Mouse (Mus musculus) spleen, embryonic (tissue): Measurements from ENCODE around the gene Gm28048.

Source experiments
- CTCF ChIA-PET: fragments of 350-600 bp; sonication (Branson Sonifier 250); formaldehyde crosslinking; loops from one replicate; lab custom pipeline; 2022; lab: Charles Lee

Gene Gm28048

DNA sequence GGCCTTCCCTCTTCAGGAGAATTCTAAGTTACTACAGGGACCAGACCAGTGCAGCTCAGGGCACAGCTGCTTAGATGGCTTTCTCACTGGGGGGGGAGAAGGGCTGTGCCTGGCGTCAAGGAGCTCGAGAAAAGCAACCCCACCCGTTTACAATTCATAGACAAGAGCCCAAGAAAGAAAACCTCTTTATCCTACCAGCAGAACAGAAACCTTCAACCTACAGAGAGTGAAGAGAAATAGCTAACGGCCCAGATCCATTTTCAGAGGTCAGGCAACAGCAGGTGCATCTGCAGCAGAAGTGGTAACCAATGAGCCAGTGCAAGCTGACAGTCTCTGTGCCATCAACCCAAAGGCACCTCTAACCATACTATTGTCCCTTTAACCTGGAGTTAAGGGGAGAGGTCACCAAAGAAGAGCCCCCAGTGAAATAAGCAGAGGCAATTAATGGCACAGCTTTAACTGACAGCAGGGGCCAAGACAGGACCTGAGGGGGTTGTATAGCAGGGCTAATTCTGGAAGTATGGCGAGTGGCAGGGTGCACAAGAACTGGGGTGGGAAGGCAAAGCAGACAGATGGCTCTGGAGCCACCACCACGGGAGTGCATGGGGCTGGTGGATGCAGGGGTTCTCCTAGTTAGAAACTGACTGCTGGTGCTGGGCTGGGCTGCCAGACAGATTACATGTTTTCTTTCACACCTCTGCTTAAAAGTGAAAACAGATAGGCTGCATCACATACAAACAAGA is 135.6 kb downstream of the Gm28048 start:
- CTCF ChIA-PET: no interaction called here

DNA sequence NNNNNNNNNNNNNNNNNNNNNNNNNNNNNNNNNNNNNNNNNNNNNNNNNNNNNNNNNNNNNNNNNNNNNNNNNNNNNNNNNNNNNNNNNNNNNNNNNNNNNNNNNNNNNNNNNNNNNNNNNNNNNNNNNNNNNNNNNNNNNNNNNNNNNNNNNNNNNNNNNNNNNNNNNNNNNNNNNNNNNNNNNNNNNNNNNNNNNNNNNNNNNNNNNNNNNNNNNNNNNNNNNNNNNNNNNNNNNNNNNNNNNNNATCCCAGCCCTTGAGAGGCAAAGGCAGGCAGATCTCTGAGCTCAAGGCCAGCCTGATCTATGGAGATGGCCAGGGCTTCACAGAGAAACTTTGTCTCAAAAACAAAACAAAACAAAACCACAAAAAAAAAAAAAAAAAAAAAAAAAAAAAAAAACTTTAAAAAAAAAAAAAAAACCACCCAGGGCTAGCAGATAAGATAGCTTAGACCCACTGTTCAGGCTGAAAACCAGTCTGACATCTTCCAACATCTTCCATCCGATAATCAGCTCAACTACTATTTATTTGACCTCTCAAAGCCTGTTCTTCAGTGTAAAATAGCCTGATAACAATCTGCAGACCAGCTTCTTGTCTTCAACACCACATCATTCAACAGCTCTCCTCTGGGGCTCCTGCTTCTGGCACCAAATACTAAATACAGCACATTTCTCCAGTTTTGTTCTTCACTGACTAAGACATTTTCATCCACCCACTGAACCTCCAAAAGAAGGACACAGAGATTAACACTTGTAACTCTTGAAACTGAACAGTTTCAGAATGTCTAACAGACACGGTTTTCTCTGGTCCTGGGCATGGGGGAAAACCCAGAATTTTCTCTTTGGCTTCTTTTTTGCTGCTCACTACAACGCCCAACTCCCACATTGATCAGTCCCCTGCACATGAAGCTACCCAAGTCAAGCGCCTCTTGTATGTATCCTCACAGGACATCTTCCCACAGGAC is 136.9 kb downstream of the Gm28048 start:
- CTCF ChIA-PET: interaction anchor here (0.6 to 0.7 kb wide), 2 partner anchors 150 to 208 kb away, joined by 3 to 6 read pairs; no protein-coding TSS in a partner anchor

DNA sequence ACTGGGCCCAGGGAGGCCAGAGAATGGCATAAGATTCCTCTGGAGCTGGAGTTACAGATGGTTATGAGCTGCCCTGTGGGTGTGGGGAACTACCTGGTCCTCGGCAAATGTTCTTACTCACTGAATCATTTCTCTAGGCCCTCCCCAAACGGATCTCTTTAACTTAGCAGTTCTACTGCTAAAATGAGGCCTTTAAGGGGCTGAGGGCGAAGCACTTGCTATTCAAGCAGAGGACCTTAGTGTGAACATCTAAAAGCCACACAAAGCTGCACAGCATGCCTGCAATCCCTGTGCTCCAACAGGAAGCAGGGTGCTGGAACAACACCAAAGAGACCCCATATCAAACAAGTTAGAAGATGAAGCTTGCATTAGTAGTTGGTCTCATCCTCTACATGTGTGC is 142.4 kb downstream of the Gm28048 start:
- CTCF ChIA-PET: interaction anchor here (0.6 kb wide), 1 partner anchor 1283 kb away, joined by 4 read pairs; no protein-coding TSS in a partner anchor

DNA sequence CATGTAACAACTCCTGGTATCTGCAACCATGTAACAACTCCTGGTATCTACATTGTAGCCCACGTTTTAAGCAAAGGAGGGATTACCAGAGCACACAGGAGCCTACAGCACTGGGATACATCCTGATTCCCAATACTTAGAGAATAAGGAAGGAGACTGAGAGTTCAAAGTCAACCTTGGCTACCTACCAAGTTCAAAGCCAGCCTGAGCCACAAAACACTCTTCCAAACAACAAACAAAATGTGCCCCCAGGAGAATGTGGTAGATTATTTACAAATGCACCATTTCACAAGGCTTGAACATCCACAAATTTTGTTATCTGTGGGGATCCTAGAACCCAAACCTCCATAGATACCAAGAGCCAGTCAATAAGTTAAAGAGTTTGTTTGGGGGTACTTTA is 143.5 kb downstream of the Gm28048 start:
- CTCF ChIA-PET: interaction anchor here (0.6 kb wide), 2 partner anchors 119 to 1191 kb away, joined by 3 to 5 read pairs; no protein-coding TSS in a partner anchor

DNA sequence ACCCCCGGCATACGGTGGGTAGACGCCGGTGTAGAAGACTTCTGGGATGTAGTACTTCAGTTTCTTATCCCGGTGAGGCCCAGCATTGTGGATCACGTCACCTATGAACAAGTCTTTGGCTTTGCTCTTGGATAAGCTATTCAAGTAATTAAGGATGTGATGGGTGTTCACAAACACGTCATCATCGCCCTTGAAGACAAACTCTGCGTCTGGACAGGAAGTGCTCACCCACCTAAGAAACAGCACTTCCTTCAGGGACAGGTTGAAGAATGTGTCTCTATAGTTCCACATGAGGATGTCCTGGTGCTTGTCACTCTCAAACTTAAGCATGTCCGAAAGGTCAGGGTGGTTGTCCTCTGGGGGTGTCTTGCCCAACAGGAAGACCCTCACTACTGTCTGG is 145.6 kb downstream of the Gm28048 start:
- CTCF ChIA-PET: no interaction called here

DNA sequence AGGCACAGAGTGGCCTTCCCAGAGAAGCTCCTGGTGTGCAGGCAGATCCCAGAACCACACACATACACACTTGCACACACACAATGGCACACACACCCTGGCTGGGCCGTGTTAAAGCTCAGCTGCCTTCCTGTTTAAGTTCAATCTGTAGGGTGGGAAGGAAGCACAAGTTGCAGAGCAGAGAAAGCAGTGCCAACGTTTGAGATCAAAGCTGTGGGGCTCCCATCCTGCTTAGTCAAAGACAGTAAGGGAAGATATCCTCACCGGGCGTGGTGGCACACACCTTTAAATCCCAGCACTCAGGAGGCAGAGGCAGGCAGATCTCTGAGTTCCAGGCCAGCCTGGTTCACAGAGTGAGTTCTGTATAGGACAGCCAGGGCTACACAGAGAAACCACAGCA is 149.3 kb downstream of the Gm28048 start:
- CTCF ChIA-PET: no interaction called here

DNA sequence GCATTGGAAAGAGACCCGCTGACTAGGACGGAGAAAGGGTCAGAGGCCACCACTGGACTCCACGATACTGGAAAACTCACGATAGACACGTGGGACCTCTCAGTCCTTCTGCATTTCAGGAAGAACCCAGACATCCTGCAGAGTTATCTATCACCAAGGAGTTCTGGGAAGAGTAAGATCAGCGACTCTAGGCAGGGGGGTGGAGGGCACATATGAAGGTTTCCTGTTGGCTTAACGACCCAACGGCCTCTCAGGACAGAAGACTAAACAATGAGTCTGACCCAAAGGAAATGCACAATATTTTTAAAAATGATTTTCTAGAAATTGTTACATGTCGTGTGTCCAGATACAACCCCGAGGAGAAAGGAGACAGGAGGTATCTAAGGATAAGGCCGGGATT is 150.0 kb downstream of the Gm28048 start:
- CTCF ChIA-PET: no interaction called here

DNA sequence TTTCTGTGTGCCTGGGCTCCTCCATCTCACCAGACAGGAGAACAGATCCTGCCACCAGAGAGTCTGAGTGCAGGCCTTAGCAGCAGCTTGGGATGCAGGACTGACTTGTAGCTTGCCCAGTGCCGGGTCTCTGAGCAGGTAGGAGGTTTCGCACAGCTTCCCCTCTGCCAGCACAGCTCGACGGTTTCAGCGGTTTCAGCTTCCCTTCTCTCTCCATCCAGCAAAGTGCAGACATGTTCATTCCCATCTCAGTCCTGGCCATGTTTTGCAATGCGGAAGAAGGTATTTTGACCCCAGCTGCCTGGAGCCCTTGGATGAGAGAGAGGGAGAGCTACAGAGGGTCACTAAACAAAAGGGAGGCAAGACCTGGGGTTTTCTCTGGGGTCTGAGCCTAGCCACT is 151.2 kb downstream of the Gm28048 start:
- CTCF ChIA-PET: interaction anchor here (0.5 to 0.7 kb wide), 2 partner anchors 45 to 159 kb away, joined by 3 to 11 read pairs; no protein-coding TSS in a partner anchor

DNA sequence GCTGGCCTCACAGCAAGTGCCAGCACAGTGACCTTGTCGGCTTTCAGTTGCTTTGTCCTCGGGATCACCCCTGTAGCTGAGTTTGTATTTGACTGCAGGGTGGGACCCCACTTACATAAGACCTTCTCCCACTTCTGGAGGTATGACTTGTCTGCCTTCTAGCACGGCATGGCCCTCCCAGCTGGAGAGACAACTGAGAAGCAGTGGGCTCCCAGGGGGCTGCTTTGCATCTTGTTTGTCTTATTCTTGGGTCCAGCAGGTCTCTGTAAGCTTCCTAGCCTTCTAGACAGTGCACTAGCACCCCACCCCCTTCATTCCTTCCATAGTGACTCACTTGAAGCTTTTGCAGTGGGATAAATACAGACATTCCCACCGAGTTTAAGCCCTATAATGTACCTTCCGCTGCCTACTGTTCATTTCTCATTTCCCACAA is 151.7 kb downstream of the Gm28048 start:
- CTCF ChIA-PET: no interaction called here

DNA sequence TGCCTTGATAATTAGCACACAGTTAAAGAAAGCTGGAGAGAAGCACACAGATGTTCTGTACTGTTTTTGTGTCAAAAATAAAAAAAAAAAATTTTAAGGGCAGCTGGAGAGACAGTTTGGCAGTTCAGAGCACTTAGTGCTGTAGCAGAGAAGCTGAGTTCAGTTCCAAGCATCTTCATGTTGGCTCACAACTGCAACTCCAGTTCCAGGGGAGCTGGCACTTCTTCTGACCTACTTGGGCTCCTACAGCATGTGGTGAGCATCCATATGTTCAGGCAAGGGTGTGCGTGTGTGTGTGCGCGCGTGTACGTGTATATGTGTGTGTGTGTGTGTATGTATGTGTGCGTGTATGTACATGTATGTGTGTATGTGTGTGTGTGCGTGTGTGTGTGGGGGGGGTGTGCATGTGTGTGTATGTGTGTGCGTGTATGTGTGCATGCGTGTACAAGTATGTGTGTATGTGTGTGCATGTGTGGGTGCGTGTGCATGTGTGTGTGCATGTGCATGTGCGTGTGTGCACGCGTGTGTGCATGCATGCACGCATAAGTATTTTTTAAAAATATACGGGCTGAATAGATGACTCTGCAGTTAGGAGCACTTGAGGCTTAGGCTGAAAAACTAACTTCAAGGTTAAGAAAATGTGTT is 152.8 kb downstream of the Gm28048 start:
- CTCF ChIA-PET: no interaction called here

DNA sequence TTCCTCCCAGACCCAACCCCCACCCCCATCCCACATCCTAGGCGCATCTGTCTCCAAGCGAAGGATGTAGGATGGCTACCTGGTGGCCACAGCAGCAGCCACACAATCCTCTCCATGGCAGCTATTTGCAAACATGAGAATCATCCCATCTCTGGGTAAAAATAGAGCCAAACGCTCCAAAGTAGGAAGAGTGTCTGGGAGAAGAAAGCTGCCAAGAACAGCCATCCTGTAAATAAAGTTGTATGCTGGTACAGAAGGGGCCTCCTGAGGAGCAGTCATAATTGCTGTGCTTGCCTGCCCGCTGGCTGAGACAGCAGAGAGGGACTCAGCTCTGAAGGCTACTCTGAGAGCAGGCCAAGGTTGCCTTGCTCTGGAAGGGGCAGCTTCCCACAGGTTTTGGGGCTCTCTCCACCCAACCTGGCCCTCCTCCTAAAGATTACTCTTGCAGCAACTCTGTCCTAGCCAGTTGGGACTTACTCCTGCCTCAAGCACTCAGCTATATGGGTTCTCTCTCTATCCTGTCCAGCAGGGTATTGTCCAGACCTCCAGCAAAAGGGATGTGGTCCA is 154.3 kb downstream of the Gm28048 start:
- CTCF ChIA-PET: interaction anchor here (0.8 kb wide), 1 partner anchor 25 kb away, joined by 3 read pairs; no protein-coding TSS in a partner anchor

DNA sequence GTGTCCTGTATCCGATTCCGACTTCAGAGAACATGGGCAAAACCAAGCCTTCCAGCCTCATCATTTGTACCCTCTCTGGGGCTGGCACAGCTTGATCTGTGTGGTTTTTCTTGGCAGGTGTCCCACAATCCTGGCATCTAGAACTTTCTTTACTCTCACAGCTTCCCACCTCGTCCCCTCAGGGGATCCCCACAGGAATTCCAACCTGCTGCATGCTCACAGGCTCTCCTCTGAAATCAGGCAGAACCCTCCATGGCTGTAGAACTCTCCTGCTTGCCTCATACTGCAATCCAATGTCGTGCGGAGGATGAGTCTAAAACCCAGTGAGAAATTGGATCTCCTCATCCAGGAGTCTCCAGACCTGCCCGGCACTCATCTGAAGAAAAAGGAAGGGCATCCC is 155.2 kb downstream of the Gm28048 start:
- CTCF ChIA-PET: no interaction called here

DNA sequence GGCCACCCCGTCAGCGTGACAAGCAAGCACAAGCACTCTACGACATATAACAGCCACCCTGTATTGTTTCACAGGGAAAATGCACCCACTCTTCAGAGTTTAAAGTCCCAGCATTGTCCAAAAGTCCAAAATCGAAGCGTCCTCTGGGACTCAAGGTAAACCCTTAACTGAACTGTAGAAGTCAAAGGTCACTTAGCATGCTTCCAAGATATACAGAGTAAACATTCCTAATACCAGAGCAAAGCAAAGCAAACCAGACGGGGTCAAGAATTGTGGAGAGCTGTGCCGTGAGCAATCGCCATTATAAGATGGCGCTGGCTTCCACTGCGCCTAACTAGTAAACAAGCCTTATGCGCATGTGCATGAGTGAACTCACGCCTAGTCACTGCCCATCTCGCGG is 155.8 kb downstream of the Gm28048 start:
- CTCF ChIA-PET: no interaction called here

DNA sequence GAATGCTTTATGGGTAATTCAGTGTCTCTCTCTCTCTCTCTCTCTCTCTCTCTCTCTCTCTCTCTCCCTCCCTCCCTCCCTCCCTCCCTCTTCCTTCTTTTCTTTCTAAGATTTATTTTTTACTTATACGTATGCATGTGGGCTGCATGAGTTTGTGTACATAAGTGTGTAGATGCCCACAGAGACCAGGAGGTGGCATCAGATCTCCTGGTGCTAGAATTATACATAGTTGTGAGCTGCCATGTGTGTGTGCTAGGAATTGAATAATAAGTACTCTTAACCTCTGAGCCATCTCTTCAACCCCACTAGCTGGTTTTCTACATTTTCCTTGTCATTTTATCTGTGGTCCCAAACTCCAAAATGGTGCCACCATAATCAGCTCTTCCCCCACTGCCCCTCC is 156.3 kb downstream of the Gm28048 start:
- CTCF ChIA-PET: no interaction called here

DNA sequence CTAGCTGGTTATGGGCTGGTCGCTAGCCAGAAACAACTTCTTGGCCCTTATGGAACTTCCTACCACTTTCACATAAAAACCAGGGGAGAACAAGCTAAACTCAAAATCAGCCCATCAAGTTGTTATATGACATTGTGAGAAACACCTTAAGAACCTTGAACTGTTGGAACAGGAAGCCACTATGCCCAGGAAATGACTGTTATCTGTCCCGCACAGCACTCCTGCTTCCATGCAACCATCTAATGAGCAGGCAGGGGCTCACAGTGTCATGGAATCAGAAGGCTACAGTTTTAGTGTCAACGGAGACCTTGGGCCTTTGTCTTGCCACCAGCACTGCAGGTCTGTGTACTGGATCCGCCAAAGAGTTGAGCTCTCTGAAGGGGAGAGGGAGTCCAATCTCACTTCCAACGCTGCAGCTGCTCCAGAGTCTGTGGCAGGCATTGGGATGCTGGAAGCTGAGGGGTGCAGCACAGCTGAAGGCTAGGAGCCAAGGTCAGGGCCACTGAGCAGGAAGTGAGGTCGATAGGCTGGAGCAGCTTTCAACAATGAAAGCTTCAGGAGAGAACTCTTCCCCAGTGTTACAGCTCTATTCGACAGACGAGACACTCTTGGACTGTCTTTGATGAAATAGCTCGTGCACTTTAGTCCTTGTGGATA is 157.7 kb downstream of the Gm28048 start:
- CTCF ChIA-PET: no interaction called here

DNA sequence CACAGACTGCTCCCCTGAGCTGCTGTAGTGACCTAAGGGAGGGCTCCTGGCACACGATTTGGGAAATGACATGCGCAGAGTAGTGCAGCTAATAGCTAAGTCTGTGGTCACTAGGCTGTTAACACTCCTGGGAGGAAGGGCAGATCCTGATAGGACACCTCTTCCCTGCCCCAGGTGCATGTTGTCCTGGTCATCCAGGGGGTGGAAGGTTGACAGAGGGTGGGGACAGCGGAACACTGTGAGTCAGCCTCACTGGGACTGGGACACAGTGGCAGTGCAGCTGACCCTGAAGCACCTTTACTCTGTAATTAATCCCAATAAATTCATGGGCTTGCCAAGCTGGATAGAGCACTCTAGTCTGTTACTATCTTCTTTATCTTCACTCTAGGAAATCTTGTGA is 160.6 kb downstream of the Gm28048 start:
- CTCF ChIA-PET: interaction anchor here (0.7 to 1.0 kb wide), 2 partner anchors 58 to 75 kb away, joined by 3 to 11 read pairs; no protein-coding TSS in a partner anchor

DNA sequence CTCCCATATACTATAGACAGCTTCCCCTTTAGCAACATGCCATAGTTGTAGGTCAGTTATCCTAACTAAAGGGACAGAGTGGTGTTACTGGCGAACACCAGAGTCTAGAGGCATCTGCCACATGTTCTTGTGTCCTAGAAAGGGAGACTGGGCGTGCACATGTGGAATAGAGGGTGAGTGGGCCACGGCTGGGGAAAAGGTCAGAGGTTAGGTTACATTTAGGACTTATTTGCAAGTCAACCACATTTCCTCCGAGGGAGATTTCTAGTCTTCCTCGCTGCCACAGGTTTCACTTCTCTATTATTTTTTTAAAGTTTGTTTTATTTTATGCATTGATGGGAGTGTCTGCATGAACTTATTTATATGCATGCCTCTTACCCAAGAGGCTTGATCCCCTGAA is 163.5 kb downstream of the Gm28048 start:
- CTCF ChIA-PET: interaction anchor here (0.7 to 1.1 kb wide), 4 partner anchors 73 to 192 kb away, joined by 3 read pairs; no protein-coding TSS in a partner anchor

DNA sequence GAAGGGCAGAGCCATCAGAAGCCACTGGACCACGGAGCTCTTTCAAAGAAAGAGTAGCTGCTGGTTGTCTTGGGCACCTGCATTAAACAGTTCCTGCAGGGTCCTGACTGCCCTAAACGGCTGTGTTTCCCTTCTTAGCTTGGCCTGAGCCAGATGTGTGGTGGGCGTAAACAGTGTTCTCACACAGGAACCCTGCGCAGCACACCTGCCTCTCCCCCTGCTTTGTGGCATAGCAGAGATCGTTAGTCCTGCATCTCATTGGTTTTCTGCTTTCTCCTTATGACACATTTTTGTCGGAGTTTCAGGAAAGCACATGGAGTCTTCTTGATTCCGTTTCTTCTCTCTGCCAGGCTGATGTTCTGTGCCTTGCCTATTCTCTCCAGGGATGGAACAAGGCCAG is 166.0 kb downstream of the Gm28048 start:
- CTCF ChIA-PET: interaction anchor here (0.7 kb wide), 1 partner anchor 566 kb away, joined by 4 read pairs; no protein-coding TSS in a partner anchor

DNA sequence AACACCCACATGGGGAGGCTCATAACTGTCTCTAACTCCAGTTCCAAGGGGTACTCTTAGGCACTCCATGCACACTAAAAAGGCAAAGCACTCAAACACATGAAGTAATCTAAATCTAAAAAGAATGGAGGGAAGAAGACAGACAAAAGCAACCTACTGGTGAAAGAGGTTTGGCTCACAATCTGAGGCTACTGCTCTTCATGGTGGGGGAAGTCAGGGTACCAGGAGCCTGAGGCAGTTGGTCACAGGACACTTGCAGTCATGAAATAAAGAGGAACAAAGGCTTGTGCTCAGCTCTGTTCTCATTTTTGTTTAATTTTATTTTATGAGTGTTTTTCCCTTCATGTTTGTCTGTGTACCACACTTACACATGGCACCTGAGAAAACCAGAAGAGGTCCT is 166.7 kb downstream of the Gm28048 start:
- CTCF ChIA-PET: no interaction called here

DNA sequence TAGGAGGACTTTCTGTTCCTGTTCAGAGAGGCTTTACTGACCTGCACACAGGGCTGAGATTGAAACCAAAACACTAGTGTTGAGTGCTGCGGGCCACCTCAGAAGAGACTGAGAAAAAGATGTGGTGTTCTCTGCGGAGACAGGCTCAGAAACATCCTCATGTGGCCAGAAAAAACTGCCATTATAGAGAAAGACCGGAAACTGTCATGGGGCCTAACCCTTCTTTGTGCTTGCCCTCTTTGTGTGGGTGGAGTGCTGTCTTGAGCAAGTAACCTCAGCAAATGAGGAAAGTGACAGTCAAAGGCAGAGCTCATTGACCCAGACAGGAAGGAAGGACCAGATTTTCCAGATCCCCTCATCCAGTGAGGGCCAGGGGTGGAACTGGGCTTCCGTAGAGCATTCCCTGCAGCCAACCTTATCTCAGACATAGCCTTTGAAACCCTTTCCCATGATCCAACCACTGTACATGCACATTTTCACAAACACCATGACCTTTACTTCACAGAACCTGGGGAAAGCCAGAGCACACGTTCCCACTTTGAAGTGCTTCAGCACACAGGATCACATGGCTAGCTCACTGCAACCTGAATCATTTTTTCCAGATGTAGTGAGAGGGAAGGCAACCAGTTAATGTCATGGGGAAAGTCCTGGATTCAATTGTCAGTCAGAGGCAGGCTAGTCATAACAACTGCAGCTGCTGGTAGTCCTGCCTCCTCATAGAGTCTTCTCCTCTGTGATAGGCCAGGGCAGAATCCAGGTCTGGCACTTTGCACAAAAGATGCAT is 167.8 kb downstream of the Gm28048 start:
- CTCF ChIA-PET: no interaction called here
